Mouse (Mus musculus) lung, embryonic 16.5 days (tissue): ENCODE measurements at regions not wholly inside any gene's neighbourhood (a gene's known extent, or its start where the extent isn't known, plus 50 kb on each side); places are given as distances from the start of the nearest gene placed in this dataset.

ENCODE experiments used
- ATAC-seq: fragments of 200-750 bp; cut with Nextera tagmentation; 2 replicates; pipeline ENCODE4 v1.8.0; 2017; ENCODE audit warnings: low read depth, mild to moderate bottlenecking, moderate library complexity
- H3K27ac ChIP-seq: fragments of 300-500 bp; sonication (generic); 2 replicates; pipeline ENCODE4 v1.5.1; 2014; ENCODE audit warnings: mild to moderate bottlenecking, control low read depth, low read length
- H3K27me3 ChIP-seq: fragments of 300-500 bp; sonication (generic); 2 replicates; pipeline ENCODE4 v1.6.1; 2014; ENCODE audit warnings: low read depth, low read length, mixed read lengths; ENCODE audit not compliant: control insufficient read depth, insufficient read depth
- H3K36me3 ChIP-seq: fragments of 300-500 bp; sonication (generic); 2 replicates; pipeline ENCODE4 v1.6.1; 2014; ENCODE audit warnings: low read length; ENCODE audit not compliant: control insufficient read depth, insufficient read depth
- H3K4me1 ChIP-seq: fragments of 300-500 bp; sonication (generic); replicated peaks from 2 replicates; pipeline ENCODE4 v1.6.1; 2014; ENCODE audit warnings: low read length, mixed read lengths; ENCODE audit not compliant: control insufficient read depth, insufficient read depth
- H3K4me2 ChIP-seq: fragments of 300-500 bp; sonication (generic); 2 replicates; pipeline ENCODE4 v1.6.1; 2014; ENCODE audit warnings: low read depth, low read length, control low read depth
- H3K4me3 ChIP-seq: fragments of 300-500 bp; sonication (generic); 2 replicates; pipeline ENCODE4 v1.5.1; 2014; ENCODE audit warnings: mild to moderate bottlenecking, low read length, control low read depth
- H3K9ac ChIP-seq: fragments of 300-500 bp; sonication (generic); 2 replicates; pipeline ENCODE4 v1.6.1; 2014; ENCODE audit warnings: low read length, control low read depth
- H3K9me3 ChIP-seq: fragments of 300-500 bp; sonication (generic); 2 replicates; pipeline ENCODE4 v1.6.1; 2016; ENCODE audit warnings: low read length; ENCODE audit not compliant: control insufficient read depth
- WGBS: fragments of 180-500 bp; shearing (Covaris S2); extraction: QIAGEN DNeasy Blood & Tissue Kit; methylation state at CpG from one replicate; pipeline ENCODE4 v1.1.7; 2014; 5-methylcytosine and 5-hydroxymethylcytosine counted together

DNA sequence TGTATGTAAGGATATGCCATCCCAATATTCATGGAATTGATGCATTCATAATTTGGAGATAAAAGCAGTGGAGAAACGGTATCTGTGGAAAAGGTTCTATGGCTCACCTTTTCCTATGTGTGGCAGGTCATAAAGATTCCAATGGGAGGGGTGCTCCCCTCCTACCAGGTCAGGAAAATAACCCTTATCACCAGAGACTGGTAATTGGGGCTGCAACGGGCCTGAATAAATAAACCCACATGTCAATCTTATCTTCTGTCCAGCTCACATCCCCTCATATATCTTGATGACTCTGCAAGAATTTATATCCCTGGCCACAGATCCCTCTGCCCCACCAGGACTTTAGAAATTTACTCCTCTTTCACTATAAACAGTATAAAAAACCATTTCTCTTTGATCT is 66.7 kb upstream of the Cxcr4 start:
- WGBS, result 12% methylated on average over 2 of the region's 2 CpGs
- no peak overlapping the region for H3K9ac ChIP-seq
- H3K27me3 ChIP-seq, result no peaks in the 10 kb centered on the region
- H3K27ac ChIP-seq, result no peak overlapping the region
- no peaks in the 10 kb centered on the region for H3K9me3 ChIP-seq
- ATAC-seq, result no peak
- no peak overlapping the region for H3K4me2 ChIP-seq
- peaks cover 9% of the 10 kb centered on the region for H3K4me1 ChIP-seq
- no peak overlapping the region for H3K4me3 ChIP-seq
- H3K36me3 ChIP-seq, result no peaks in the 10 kb centered on the region

DNA sequence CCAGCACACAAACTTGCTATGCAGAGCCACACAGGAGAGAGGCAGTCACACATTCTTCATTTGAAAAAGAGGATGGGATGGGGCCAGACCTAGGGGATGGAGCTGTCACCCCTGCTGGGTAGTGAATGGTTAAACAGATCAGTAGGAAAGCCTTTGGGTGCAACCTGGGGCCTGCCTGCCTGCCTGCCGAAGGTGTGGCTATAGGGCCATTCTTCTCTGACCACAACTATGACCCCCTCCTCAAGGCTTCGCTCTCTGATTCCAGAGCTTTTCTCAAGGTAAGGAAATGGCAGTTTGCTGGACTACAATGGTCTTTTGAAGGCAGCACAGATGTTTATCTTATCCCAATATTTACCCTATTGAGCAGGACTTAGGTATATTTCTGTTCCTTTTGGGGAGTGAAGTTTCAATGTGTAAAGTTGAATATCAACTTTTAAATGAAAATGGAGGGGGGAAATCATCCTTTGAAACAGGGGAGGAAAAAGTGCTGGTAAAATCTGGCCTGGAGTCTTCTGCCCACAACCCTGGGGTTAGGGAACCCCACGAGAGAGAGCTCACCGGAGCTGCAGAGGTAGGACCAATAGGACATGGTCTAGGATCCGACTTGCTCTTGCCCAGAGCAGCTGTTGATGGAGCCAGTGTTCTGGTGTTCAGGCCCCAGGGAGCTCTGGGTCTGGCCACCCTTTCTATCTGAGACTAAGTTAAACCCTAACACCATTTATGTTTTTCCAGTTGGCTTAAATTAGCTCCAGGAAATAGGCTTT is 62.2 kb upstream of the Cxcr4 start:
- H3K4me1 ChIP-seq, result peaks cover 24% of the 10 kb centered on the region
- no peak overlapping the region for H3K4me3 ChIP-seq
- no peak overlapping the region for H3K9ac ChIP-seq
- no peaks in the 10 kb centered on the region for H3K27me3 ChIP-seq
- no peaks in the 10 kb centered on the region for H3K9me3 ChIP-seq
- H3K27ac ChIP-seq, result peak overlapping the region; percentile 53
- H3K36me3 ChIP-seq, result no peaks in the 10 kb centered on the region
- 32% methylated on average over 5 of the region's 5 CpGs for WGBS
- peak; percentile 39; the same call in 1 of the 2 replicates for ATAC-seq
- H3K4me2 ChIP-seq, result no peak overlapping the region

DNA sequence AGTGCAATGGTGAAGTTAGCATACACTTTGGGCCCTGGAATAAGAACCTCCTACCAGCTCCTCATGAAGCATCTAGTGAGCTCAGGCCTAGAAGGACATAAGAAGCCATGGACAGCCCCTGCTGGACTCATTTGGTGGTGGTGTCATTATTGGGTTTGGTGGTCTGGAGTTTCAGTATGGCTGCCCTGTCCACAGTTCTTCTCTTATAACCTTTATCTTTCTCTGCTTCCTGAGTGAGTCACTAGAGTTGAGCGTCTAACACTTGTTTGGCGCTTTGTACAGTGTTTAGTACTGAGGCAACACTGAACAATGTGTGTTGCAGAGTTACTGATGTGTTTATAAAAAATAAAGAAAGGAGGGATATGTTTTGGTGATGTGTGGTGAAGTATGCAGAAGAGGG is 58.5 kb upstream of the Cxcr4 start:
- no peak overlapping the region for H3K4me2 ChIP-seq

DNA sequence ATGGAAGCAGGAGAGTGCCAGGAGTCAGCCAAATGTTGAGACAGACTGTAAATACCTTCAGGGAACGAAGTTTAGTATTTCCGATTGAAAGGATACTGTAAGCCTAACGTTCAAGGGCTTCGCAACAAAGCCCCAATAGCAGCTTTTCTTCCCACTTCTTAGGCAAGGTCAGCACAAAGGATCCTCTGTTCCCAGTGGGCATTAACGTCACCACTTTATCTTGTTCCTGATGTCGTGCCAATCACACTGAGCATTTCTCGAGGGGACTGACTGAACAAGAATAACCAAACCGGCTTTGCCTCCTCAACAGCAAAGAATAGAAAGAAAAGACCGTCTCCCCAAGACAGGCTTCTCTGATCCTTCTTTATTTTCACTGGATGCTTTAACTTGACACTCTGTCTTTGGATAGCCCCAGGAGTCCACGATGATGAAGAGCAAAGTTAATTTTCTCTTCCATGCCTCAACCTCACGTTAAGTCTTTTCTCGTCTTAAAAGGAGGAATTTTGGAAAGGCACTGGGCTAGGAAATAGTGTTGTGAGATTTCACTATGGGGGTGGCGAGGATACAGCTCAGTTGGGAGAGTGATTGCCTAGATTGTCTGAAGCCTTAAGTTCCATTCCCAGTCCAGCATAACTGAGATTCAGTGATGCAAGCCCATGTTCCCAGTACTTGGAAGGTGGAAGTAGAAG is 57.5 kb upstream of the Cxcr4 start:
- no peaks in the 10 kb centered on the region for H3K9me3 ChIP-seq
- no peaks in the 10 kb centered on the region for H3K36me3 ChIP-seq
- ATAC-seq, result peak; percentile 56
- peaks cover 19% of the 10 kb centered on the region for H3K4me1 ChIP-seq
- 55% methylated on average over 13 of the region's 13 CpGs for WGBS
- no peak overlapping the region for H3K4me2 ChIP-seq
- H3K27me3 ChIP-seq, result no peaks in the 10 kb centered on the region
- H3K9ac ChIP-seq, result no peak overlapping the region
- peak overlapping the region; percentile 45 for H3K27ac ChIP-seq
- no peak overlapping the region for H3K4me3 ChIP-seq

More for the DNA sequence above, 58.5 kb upstream of the Cxcr4 start:
- Histone ChIP-seq H3K9ac (no peak overlapping the region), H3K4me3 (no peak overlapping the region), H3K27ac (no peak overlapping the region; the same call in 1 of the 2 replicates), H3K9me3 (no peaks in the 10 kb centered on the region), H3K4me1 (peaks cover 24% of the 10 kb centered on the region), H3K27me3 (no peaks in the 10 kb centered on the region), H3K36me3 (no peaks in the 10 kb centered on the region)
- WGBS, result 83% methylated on average over 2 of the region's 2 CpGs
- no peak for ATAC-seq

DNA sequence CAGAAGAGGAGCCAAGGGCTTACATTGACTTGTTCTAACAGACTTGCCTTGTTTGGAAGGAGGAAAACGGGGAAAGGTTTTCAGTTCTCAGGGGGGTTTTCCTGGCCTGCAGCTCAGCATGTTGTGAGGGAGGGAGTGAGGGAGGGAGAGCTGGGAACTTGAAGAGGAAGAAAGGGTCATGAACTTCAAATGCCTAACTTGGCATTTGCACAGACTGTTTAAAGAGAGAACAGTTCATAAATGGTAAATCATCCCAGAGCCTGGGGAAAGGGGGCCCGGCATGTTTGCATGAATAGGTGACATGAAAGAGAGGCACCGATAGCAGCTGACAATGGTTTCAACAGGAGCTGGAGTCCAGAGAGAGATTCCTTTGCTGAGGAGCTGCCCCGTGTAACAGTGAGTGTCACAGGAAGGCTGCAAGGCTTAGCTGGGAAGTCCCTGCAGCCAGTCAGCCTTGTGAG is 51.3 kb upstream of the Cxcr4 start:
- H3K9ac ChIP-seq, result no peak overlapping the region
- no peaks in the 10 kb centered on the region for H3K9me3 ChIP-seq
- WGBS, result 8% methylated on average over 4 of the region's 4 CpGs
- no peak overlapping the region for H3K4me2 ChIP-seq
- H3K4me1 ChIP-seq, result peaks cover 11% of the 10 kb centered on the region
- no peaks in the 10 kb centered on the region for H3K27me3 ChIP-seq
- H3K27ac ChIP-seq, result peak overlapping the region; percentile 60
- H3K36me3 ChIP-seq, result no peaks in the 10 kb centered on the region
- peak; percentile 35; the same call in 1 of the 2 replicates for ATAC-seq
- H3K4me3 ChIP-seq, result no peak overlapping the region

DNA sequence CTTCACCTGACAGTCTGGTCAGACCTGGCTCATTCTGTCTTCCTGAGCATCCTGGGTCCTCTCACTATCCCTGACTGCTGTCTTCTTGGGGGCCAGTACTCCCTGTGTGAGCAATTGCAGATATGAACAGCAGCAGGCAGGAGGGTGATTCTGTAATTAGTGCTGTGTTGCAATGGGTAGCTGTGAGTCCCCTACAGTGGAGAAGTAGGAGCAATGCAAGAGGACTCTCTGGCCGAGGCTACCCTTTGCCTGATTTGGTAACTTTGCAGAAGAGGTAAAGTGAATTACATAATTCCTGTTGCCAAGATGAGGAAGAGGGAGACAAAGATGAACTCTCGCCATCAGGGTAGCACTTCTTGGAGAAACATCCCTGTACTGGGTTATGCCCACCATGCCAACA is 50.1 kb upstream of the Cxcr4 start:
- ATAC-seq, result no peak
- Histone ChIP-seq H3K4me3 (no peak overlapping the region), H3K9me3 (no peaks in the 10 kb centered on the region), H3K4me1 (peaks cover 11% of the 10 kb centered on the region), H3K9ac (no peak overlapping the region), H3K27ac (no peak overlapping the region), H3K27me3 (no peaks in the 10 kb centered on the region), H3K4me2 (no peak overlapping the region), H3K36me3 (no peaks in the 10 kb centered on the region)
- 84% methylated on average over 2 of the region's 2 CpGs for WGBS
